Mouse (Mus musculus) limb, embryonic 14.5 days (tissue): ENCODE measurements around the gene Dlec1. TPM values are rescaled to one million over a fixed set of nuclear protein-coding genes. Genes with fewer than 3 reads are reported as not detected.

ENCODE experiments used
- ATAC-seq: fragments of 200-750 bp; cut with Nextera tagmentation; 2 replicates; pipeline ENCODE4 v1.8.0; 2017; ENCODE audit warnings: low read depth, moderate number of reproducible peaks, moderate TSS enrichment; ENCODE audit not compliant: low FRiP score
- DNase-seq: peaks from one replicate; pipeline ENCODE4 v3.0.0-alpha.2; 2015; ENCODE audit warnings: low spot score
- H3K27ac ChIP-seq: fragments of 300-500 bp; sonication (generic); replicated peaks from 2 replicates; pipeline ENCODE4 v1.5.1; 2014; ENCODE audit warnings: low read depth, mild to moderate bottlenecking, low read length, moderate library complexity, mixed read lengths
- H3K27me3 ChIP-seq: fragments of 300-500 bp; sonication (generic); 2 replicates; pipeline ENCODE4 v1.6.1; 2014; ENCODE audit warnings: low read length, mixed read lengths; ENCODE audit not compliant: control insufficient read depth, insufficient read depth
- H3K36me3 ChIP-seq: fragments of 300-500 bp; sonication (generic); 2 replicates; pipeline ENCODE4 v1.6.1; 2014; ENCODE audit warnings: mild to moderate bottlenecking, low read length, moderate library complexity, mixed read lengths; ENCODE audit not compliant: control insufficient read depth, insufficient read depth
- H3K4me1 ChIP-seq: fragments of 300-500 bp; sonication (generic); 2 replicates; pipeline ENCODE4 v1.6.1; 2014; ENCODE audit warnings: antibody characterized with exemption, low read length, mixed read lengths; ENCODE audit not compliant: control insufficient read depth, insufficient read depth
- H3K4me2 ChIP-seq: fragments of 300-500 bp; sonication (generic); replicated peaks from 2 replicates; pipeline ENCODE4 v1.6.1; 2014; ENCODE audit warnings: low read depth, mild to moderate bottlenecking, low read length, moderate library complexity; ENCODE audit not compliant: severe bottlenecking
- H3K4me3 ChIP-seq: fragments of 300-500 bp; sonication (generic); replicated peaks from 2 replicates; pipeline ENCODE4 v1.5.1; 2014; ENCODE audit warnings: low read length
- H3K9ac ChIP-seq: fragments of 300-500 bp; sonication (generic); 2 replicates; pipeline ENCODE4 v1.6.1; 2014; ENCODE audit warnings: mild to moderate bottlenecking, low read depth, low read length, moderate library complexity; ENCODE audit not compliant: severe bottlenecking
- H3K9me3 ChIP-seq: fragments of 300-500 bp; sonication (generic); 2 replicates; pipeline ENCODE4 v1.6.1; 2016; ENCODE audit warnings: low read length; ENCODE audit not compliant: control insufficient read depth
- POLR2A ChIP-seq: fragments of 200-500 bp; IDR thresholded peaks from 2 replicates; pipeline ENCODE4 v1.8.0; 2012; ENCODE audit warnings: inconsistent platforms, mild to moderate bottlenecking, moderate library complexity, borderline replicate concordance; ENCODE audit not compliant: insufficient read depth, insufficient read length; ENCODE audit errors: extremely low read depth
- WGBS: fragments of 180-500 bp; shearing (Covaris S2); extraction: QIAGEN DNeasy Blood & Tissue Kit; methylation state at CpG from one replicate; pipeline ENCODE4 v1.1.7; 2014; 5-methylcytosine and 5-hydroxymethylcytosine counted together
- polyA plus RNA-seq, 2 experiments: library from polyadenylated mRNA; depleted of rRNA in 1 of 2; stranded (reverse) in 1 of 2; unstranded in 1 of 2; fragments of >200 nt; fragmentation: Nextera tagmentation in 1 of 2; extraction: Ambion mirVana in 1 of 2; gene quantifications; 2 replicates each; pipeline versions ENCODE4 v1.2.1 to v1.2.3; 2012 to 2014

Gene Dlec1
- polyA plus RNA-seq, 2 experiments: 0.81 to 1.5 TPM

GRCm38 (mm10) chr9:119063036-119063644 is 39.1 kb upstream of the Dlec1 start:
- Histone ChIP-seq H3K36me3 (no peaks in the 10 kb centered on the region), H3K27ac (no peak overlapping the region), H3K4me1 (peaks cover 7% of the 10 kb centered on the region; the same call in 1 of the 2 replicates), H3K27me3 (no peaks in the 10 kb centered on the region), H3K4me2 (no peak overlapping the region), H3K4me3 (no peak overlapping the region), H3K9me3 (no peaks in the 10 kb centered on the region), H3K9ac (no peak overlapping the region)
- ATAC-seq (no peak), DNase-seq (no peak)
- 32% methylated on average over 19 of the region's 19 CpGs for WGBS
- no peak for TF ChIP-seq POLR2A

- Histone ChIP-seq H3K27me3 (no peaks in the 10 kb centered on the region), H3K4me2 (no peak overlapping the region), H3K36me3 (no peaks in the 10 kb centered on the region), H3K4me3 (no peak overlapping the region), H3K4me1 (peaks cover 7% of the 10 kb centered on the region; the same call in 1 of the 2 replicates), H3K9me3 (no peaks in the 10 kb centered on the region), H3K9ac (no peak overlapping the region), H3K27ac (no peak overlapping the region)
- TF ChIP-seq POLR2A: no peak
- no peak for DNase-seq
- WGBS: 55% methylated on average over 4 of the region's 4 CpGs
- no peak for ATAC-seq
Observed at GRCm38 (mm10) chr9:119064296-119064695, 38.0 kb upstream of the Dlec1 start.

DNA sequence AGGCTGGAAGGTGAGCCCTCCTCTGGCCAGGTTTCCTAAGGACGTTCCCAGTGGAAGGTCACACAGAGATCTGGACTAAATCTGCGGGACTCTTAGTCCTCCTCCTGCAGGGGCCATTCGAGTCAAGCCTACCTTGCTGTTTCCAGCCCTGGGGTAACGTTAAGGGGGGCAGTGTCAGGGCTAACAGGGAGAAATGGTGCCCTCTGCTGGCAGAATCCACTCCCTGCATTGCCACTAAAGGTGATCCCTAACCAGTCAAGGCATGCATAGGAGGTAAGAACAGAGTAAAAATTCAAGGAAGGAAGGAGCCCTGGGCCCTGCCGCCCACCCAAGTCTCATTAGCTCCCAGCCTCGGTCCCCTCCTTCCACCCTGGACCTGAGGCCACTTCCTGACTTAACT is 34.7 kb upstream of the Dlec1 start:
- H3K9me3 ChIP-seq: no peaks in the 10 kb centered on the region
- no peak overlapping the region for H3K4me3 ChIP-seq
- no peak overlapping the region for H3K9ac ChIP-seq
- DNase-seq (peak; percentile 92), ATAC-seq (peak; percentile 51; the same call in 1 of the 2 replicates)
- 5% methylated on average over 6 of the region's 6 CpGs for WGBS
- H3K36me3 ChIP-seq: peaks cover 16% of the 10 kb centered on the region
- no peak for TF ChIP-seq POLR2A
- H3K27me3 ChIP-seq: no peaks in the 10 kb centered on the region
- peaks cover 7% of the 10 kb centered on the region; the same call in 1 of the 2 replicates for H3K4me1 ChIP-seq
- H3K27ac ChIP-seq: no peak overlapping the region
- H3K4me2 ChIP-seq: no peak overlapping the region

- no peak overlapping the region for H3K4me2 ChIP-seq
- no peak overlapping the region for H3K9ac ChIP-seq
- no peak overlapping the region for H3K4me3 ChIP-seq
- H3K9me3 ChIP-seq: no peaks in the 10 kb centered on the region
- H3K27me3 ChIP-seq: no peaks in the 10 kb centered on the region
- ATAC-seq: no peak
- H3K4me1 ChIP-seq: peaks cover 7% of the 10 kb centered on the region; the same call in 1 of the 2 replicates
- no peak overlapping the region for H3K27ac ChIP-seq
- WGBS: 85% methylated on average over 11 of the region's 11 CpGs
- H3K36me3 ChIP-seq: peaks cover 23% of the 10 kb centered on the region
- no peak for DNase-seq
- TF ChIP-seq POLR2A: no peak
Observed at GRCm38 (mm10) chr9:119068266-119068665, 34.0 kb upstream of the Dlec1 start.

DNA sequence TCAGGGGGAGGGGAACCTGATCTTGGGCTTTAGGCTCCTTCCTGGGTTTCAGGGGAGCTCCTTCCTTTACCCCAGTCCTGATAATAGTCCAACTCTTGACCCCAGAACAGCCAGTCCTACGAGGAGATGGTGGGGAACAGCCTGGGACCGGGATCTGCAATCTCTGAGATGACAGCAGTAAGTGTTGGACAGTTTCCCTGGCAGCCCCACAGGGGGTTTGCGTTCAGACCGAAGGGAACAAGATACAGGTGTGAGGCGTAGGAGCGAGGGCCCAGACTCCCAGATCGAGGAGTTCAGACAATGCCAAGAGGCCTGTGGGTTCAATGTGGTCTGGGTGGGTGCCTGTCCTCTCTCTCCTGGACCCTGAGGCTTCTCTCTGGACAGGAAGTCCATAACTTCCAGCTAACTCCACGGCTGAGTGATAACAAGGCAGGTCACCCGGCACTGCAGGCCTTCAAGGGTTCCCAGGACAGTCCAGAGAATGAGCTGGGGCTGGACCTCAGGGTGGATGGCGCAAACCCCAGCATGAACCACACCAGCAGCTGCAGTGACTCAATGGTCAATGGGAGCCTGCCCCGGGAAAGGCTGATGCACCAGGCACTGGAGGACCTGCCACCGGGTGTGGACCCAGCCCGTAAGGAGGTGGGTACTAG is 32.0 kb upstream of the Dlec1 start:
- H3K4me1 ChIP-seq: peaks cover 3% of the 10 kb centered on the region; the same call in 1 of the 2 replicates
- H3K27me3 ChIP-seq: no peaks in the 10 kb centered on the region
- H3K4me2 ChIP-seq: no peak overlapping the region
- no peaks in the 10 kb centered on the region for H3K9me3 ChIP-seq
- no peak for DNase-seq
- peaks cover 43% of the 10 kb centered on the region for H3K36me3 ChIP-seq
- H3K4me3 ChIP-seq: no peak overlapping the region
- 82% methylated on average over 13 of the region's 13 CpGs for WGBS
- no peak for ATAC-seq
- no peak for TF ChIP-seq POLR2A
- no peak overlapping the region for H3K9ac ChIP-seq
- no peak overlapping the region for H3K27ac ChIP-seq

GRCm38 (mm10) chr9:119071786-119072185 is 30.5 kb upstream of the Dlec1 start:
- DNase-seq (no peak), ATAC-seq (no peak)
- Histone ChIP-seq H3K27ac (no peak overlapping the region), H3K4me3 (no peak overlapping the region), H3K4me2 (no peak overlapping the region), H3K27me3 (no peaks in the 10 kb centered on the region), H3K9me3 (no peaks in the 10 kb centered on the region), H3K9ac (no peak overlapping the region), H3K36me3 (peaks cover 56% of the 10 kb centered on the region), H3K4me1 (peaks cover 3% of the 10 kb centered on the region; the same call in 1 of the 2 replicates)
- 79% methylated on average over 9 of the region's 9 CpGs for WGBS
- no peak for TF ChIP-seq POLR2A
